In the genomic region with DNA sequence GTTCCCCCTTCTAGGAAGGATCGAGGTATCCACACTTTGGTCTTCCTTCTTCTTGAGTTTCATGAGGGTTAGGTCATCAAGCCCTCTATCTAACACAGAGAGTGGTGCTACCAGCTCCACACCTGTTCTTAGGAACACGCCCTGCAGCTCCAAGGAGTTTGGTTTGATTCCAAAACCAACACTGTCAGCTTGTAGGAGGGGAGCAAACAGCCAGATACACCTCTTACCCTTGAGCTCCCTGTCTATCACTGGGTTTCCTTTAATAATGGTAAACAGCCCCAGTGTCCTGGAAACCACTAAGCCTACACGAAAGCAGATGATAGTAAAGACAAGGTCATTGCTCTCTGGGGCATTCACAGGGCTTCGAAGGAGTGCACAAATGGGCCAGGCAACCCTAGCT, we compare ENCODE assay signal across 25 mouse cellular contexts. TPM values are rescaled to one million over a fixed set of nuclear protein-coding genes. Genes with fewer than 3 reads are reported as not detected.
DNase-seq lines count a peak whose midpoint lies in the region; ATAC-seq and TF ChIP-seq lines count a peak whose summit lies in the region.
"Had no signal": no experiment of that assay in that cellular context is flagged by ENCODE, and none has a peak within 500 bp of the region (broad histone marks: within the 10 kb centered on the region; RNA-seq: fewer than 3 reads in every experiment).

No protein-coding gene starts in this region.

- H3K4me1 ChIP-seq in embryonic facial prominence, embryonic 14.5 days (ENCODE audit: control insufficient read depth, insufficient read depth, low read length): no peaks in the 10 kb centered on the region
- no peaks in the 10 kb centered on the region for H3K4me1 ChIP-seq in embryonic facial prominence, embryonic 10.5 days
- no peaks in the 10 kb centered on the region for H3K4me1 ChIP-seq in lung, postnatal 0 days (ENCODE audit: insufficient read depth, low read depth, low read length)
- no peaks in the 10 kb centered on the region for H3K4me1 ChIP-seq in stomach, postnatal 0 days (replicated peaks; ENCODE audit: control insufficient read depth, insufficient read depth)
- H3K4me1 ChIP-seq: embryonic facial prominence, embryonic 15.5 days; forebrain, embryonic 15.5 days; heart, embryonic 15.5 days had no signal

- WGBS in embryonic facial prominence, embryonic 14.5 days: 64% methylated on average over 4 of the region's 4 CpGs
- 81% methylated on average over 4 of the region's 4 CpGs for whole genome bisulfite sequencing in embryonic facial prominence, embryonic 10.5 days
- WGBS in lung, postnatal 0 days: 48% methylated on average over 4 of the region's 4 CpGs
- WGBS in stomach, postnatal 0 days: 49% methylated on average over 4 of the region's 4 CpGs

- no peak for TF ChIP-seq CTCF in lung, postnatal 0 days (IDR thresholded peaks at IDR 0.05)
- TF ChIP-seq CTCF in stomach, postnatal 0 days (IDR thresholded peaks at IDR 0.05; ENCODE audit: low read depth): no peak

- ATAC-seq in embryonic facial prominence, embryonic 14.5 days (ENCODE audit: low read depth): no peak
- 0 out of 2 replicates have a peak, but pooled peaks have one; percentile 43 for ATAC-seq in lung, postnatal 0 days
- ATAC-seq in stomach, postnatal 0 days (ENCODE audit: low FRiP score, low TSS enrichment): peak; percentile 91
- ATAC-seq: CD4-positive, CD25-positive, alpha-beta regulatory T cell, adult 4 months; forebrain, embryonic 15.5 days had no signal

- H3K27ac ChIP-seq in embryonic facial prominence, embryonic 14.5 days (replicated peaks; ENCODE audit: low read depth, low read length): no peak overlapping the region
- no peak overlapping the region for H3K27ac ChIP-seq in embryonic facial prominence, embryonic 10.5 days (replicated peaks)
- H3K27ac ChIP-seq in lung, postnatal 0 days (ENCODE audit: low read length): no peak overlapping the region
- no peak overlapping the region for H3K27ac ChIP-seq in stomach, postnatal 0 days (replicated peaks)
- H3K27ac ChIP-seq: embryonic facial prominence, embryonic 15.5 days; forebrain, embryonic 15.5 days; gastrocnemius, adult 2 months; heart, embryonic 10.5 days; heart, embryonic 15.5 days; hindbrain, embryonic 14.5 days had no signal

- H3K27me3 ChIP-seq in embryonic facial prominence, embryonic 14.5 days (replicated peaks; ENCODE audit: control insufficient read depth, insufficient read depth, low read length): no peaks in the 10 kb centered on the region
- no peaks in the 10 kb centered on the region for H3K27me3 ChIP-seq in embryonic facial prominence, embryonic 10.5 days (replicated peaks; ENCODE audit: low read depth, poor library complexity, severe bottlenecking)
- no peaks in the 10 kb centered on the region for H3K27me3 ChIP-seq in lung, postnatal 0 days (replicated peaks; ENCODE audit: insufficient read depth, low read length)
- H3K27me3 ChIP-seq in stomach, postnatal 0 days (ENCODE audit: control insufficient read depth, insufficient read depth, low read length): no peaks in the 10 kb centered on the region
- H3K27me3 ChIP-seq: embryonic facial prominence, embryonic 15.5 days; forebrain, embryonic 15.5 days; heart, embryonic 15.5 days had no signal

- H3K4me3 ChIP-seq in embryonic facial prominence, embryonic 14.5 days (ENCODE audit: low read depth, low read length): no peak overlapping the region
- no peak overlapping the region for H3K4me3 ChIP-seq in embryonic facial prominence, embryonic 10.5 days
- H3K4me3 ChIP-seq in lung, postnatal 0 days (ENCODE audit: low read depth, low read length): no peak overlapping the region
- no peak overlapping the region for H3K4me3 ChIP-seq in stomach, postnatal 0 days (ENCODE audit: low read depth, low read length)
- H3K4me3 ChIP-seq: embryonic facial prominence, embryonic 15.5 days; erythroblast, embryonic 14.5 days; forebrain, embryonic 15.5 days; gastrocnemius, adult 2 months; heart, embryonic 10.5 days; heart, embryonic 15.5 days had no signal

- no peak overlapping the region for H3K9ac ChIP-seq in embryonic facial prominence, embryonic 14.5 days (ENCODE audit: low read depth, low read length)
- no peak overlapping the region for H3K9ac ChIP-seq in lung, postnatal 0 days (replicated peaks; ENCODE audit: low read depth)
- H3K9ac ChIP-seq in stomach, postnatal 0 days (ENCODE audit: low read length): no peak overlapping the region
- H3K9ac ChIP-seq: embryonic facial prominence, embryonic 15.5 days; forebrain, embryonic 15.5 days; heart, embryonic 15.5 days; hindbrain, embryonic 14.5 days had no signal

- no peak overlapping the region for H3K4me2 ChIP-seq in embryonic facial prominence, embryonic 14.5 days (ENCODE audit: low read depth, low read length)
- no peak overlapping the region for H3K4me2 ChIP-seq in lung, postnatal 0 days (replicated peaks; ENCODE audit: low read depth, low read length)
- no peak overlapping the region for H3K4me2 ChIP-seq in stomach, postnatal 0 days (replicated peaks; ENCODE audit: low read depth)
- H3K4me2 ChIP-seq: embryonic facial prominence, embryonic 15.5 days; forebrain, embryonic 15.5 days; heart, embryonic 15.5 days; hindbrain, embryonic 14.5 days had no signal

- no peaks in the 10 kb centered on the region for H3K9me3 ChIP-seq in embryonic facial prominence, embryonic 14.5 days (ENCODE audit: control insufficient read depth, low read length)
- H3K9me3 ChIP-seq in embryonic facial prominence, embryonic 10.5 days: 0 out of 2 replicates have a peak, but pooled peaks cover 5% of the 10 kb centered on the region
- no peaks in the 10 kb centered on the region for H3K9me3 ChIP-seq in lung, postnatal 0 days (ENCODE audit: low read length)
- H3K9me3 ChIP-seq in stomach, postnatal 0 days (ENCODE audit: control insufficient read depth, low read length): no peaks in the 10 kb centered on the region
- H3K9me3 ChIP-seq: embryonic facial prominence, embryonic 15.5 days; forebrain, embryonic 15.5 days; G1E; heart, embryonic 10.5 days; heart, embryonic 15.5 days had no signal

- no peaks in the 10 kb centered on the region for H3K36me3 ChIP-seq in embryonic facial prominence, embryonic 14.5 days (ENCODE audit: control insufficient read depth, insufficient read depth, low read length)
- H3K36me3 ChIP-seq in embryonic facial prominence, embryonic 10.5 days (replicated peaks): no peaks in the 10 kb centered on the region
- H3K36me3 ChIP-seq in lung, postnatal 0 days (ENCODE audit: insufficient read depth, low read length): no peaks in the 10 kb centered on the region
- no peaks in the 10 kb centered on the region for H3K36me3 ChIP-seq in stomach, postnatal 0 days (ENCODE audit: control insufficient read depth, insufficient read depth, low read length)
- H3K36me3 ChIP-seq: embryonic facial prominence, embryonic 15.5 days; forebrain, embryonic 15.5 days; G1E; heart, embryonic 10.5 days; heart, embryonic 15.5 days had no signal

- DNase-seq in embryonic facial prominence, embryonic 14.5 days (ENCODE audit: low spot score): peak; percentile 23
- no peak for DNase-seq in embryonic facial prominence, embryonic 10.5 days (ENCODE audit: low spot score)
- DNase-seq in lung, postnatal 0 days (ENCODE audit: low spot score): peak; percentile 47
- no peak for DNase-seq in lung, postnatal 4 days
- peak; percentile 14 for DNase-seq in lung, postnatal 10 days
- DNase-seq in stomach, postnatal 0 days (ENCODE audit: low spot score): peak; percentile 69
- no peak for DNase-seq in urinary bladder, postnatal 36 days (ENCODE audit: low spot score in 2 of 2)
- no peak for DNase-seq in frontal cortex, postnatal 14 days (ENCODE audit: low spot score in 2 of 2)
- DNase-seq: adrenal gland, adult 8-10 months; B cell, adult 2 months; cerebellum, adult 11 months; cerebellum, adult 8-10 months; cerebellum, postnatal 14 days; gastrocnemius, adult 2 months; gastrocnemius, postnatal 25 days; heart, adult 18-20 months; heart, postnatal 14 days had no signal

- TF ChIP-seq EP300 in lung, postnatal 0 days (IDR thresholded peaks at IDR 0.05): no peak
- TF ChIP-seq EP300 in stomach, postnatal 0 days (optimal IDR thresholded peaks at IDR 0.05): no peak

RNA-seq across cellular contexts. Expression of gene Cbll1, which starts 40.9 kb away (rescaled TPM):
- 15.4 and 18.5 TPM in 2 replicates for polyA plus RNA-seq in embryonic facial prominence, embryonic 14.5 days (2014; fragmentation: Nextera tagmentation; extraction: Ambion mirVana)
- 21.3 TPM in 2 replicates for polyA plus RNA-seq in embryonic facial prominence, embryonic 10.5 days (2016; fragmentation: Nextera tagmentation; extraction: Ambion mirVana)
- polyA plus RNA-seq in lung, postnatal 0 days (2015; fragmentation: Nextera tagmentation; extraction: Ambion mirVana): 7.2 and 9.0 TPM in 2 replicates
- 6.1 and 6.4 TPM in 2 replicates for polyA plus RNA-seq in stomach, postnatal 0 days (2015; fragmentation: Nextera tagmentation; extraction: Ambion mirVana)

Comparison
In these comparisons a context has a peak if more than half of its experiments do, and no peak if none do; other contexts are left out.
1. DNase-seq: peak in embryonic facial prominence, embryonic 14.5 days (single experiment), lung, postnatal 0 days (single experiment), lung, postnatal 10 days (single experiment) and stomach, postnatal 0 days (single experiment); none in embryonic facial prominence, embryonic 10.5 days (single experiment), lung, postnatal 4 days (0 of 2), urinary bladder, postnatal 36 days (0 of 2) and frontal cortex, postnatal 14 days (0 of 2).